Mouse (Mus musculus): ENCODE data around the gene Cnot3. TPM values are rescaled to one million over a fixed set of nuclear protein-coding genes. Genes with fewer than 3 reads are reported as not detected.
"Not testable (repeated sequence)": the region's sequence is repeated elsewhere in the genome, so short reads cannot be mapped to it uniquely, and the experiment has no call there.

Cnot3 gene
- polyA plus RNA-seq, 2 experiments: 63.8 to 108 TPM

GRCm38 (mm10) chr7:3698471-3698870 lies 53.4 kb downstream of the Cnot3 start:
- no peak for DNase-seq (ENCODE audit: low spot score)
- no peak overlapping the region for H3K9ac ChIP-seq (ENCODE audit: low read depth, low read length, severe bottlenecking)
- H3K36me3 ChIP-seq (ENCODE audit: control insufficient read depth, insufficient read depth, low read length): peaks cover 49% of the 10 kb centered on the region
- H3K27me3 ChIP-seq (ENCODE audit: control insufficient read depth, insufficient read depth, low read length): no peaks in the 10 kb centered on the region
- no peak overlapping the region for H3K4me2 ChIP-seq (replicated peaks; ENCODE audit: low read depth, low read length, severe bottlenecking)
- H3K9me3 ChIP-seq (ENCODE audit: control insufficient read depth, low read length): no peaks in the 10 kb centered on the region
- H3K4me3 ChIP-seq (replicated peaks; ENCODE audit: low read length): no peak overlapping the region
- WGBS: 93% methylated on average over 6 of the region's 6 CpGs
- peaks cover 7% of the 10 kb centered on the region for H3K4me1 ChIP-seq (ENCODE audit: control insufficient read depth, insufficient read depth, low read length)
- TF ChIP-seq POLR2A (IDR thresholded peaks at IDR 0.05; ENCODE audit: borderline replicate concordance, extremely low read depth, insufficient read depth, insufficient read length): no peak
- H3K27ac ChIP-seq (replicated peaks; ENCODE audit: low read depth, low read length): no peak overlapping the region
- no peak for ATAC-seq (ENCODE audit: low FRiP score, low read depth)

- TF ChIP-seq POLR2A (IDR thresholded peaks at IDR 0.05; ENCODE audit: borderline replicate concordance, extremely low read depth, insufficient read depth, insufficient read length): no peak
- Histone ChIP-seq H3K4me2 (replicated peaks; ENCODE audit: low read depth, low read length, severe bottlenecking) (peak overlapping the region; percentile 87), H3K4me3 (replicated peaks; ENCODE audit: low read length) (peak overlapping the region; percentile 74), H3K27ac (replicated peaks; ENCODE audit: low read depth, low read length) (peak overlapping the region; percentile 71; the same call in 1 of the 2 replicates), H3K9me3 (ENCODE audit: control insufficient read depth, low read length) (no peaks in the 10 kb centered on the region), H3K36me3 (ENCODE audit: control insufficient read depth, insufficient read depth, low read length) (peaks cover 64% of the 10 kb centered on the region), H3K27me3 (ENCODE audit: control insufficient read depth, insufficient read depth, low read length) (no peaks in the 10 kb centered on the region), H3K9ac (ENCODE audit: low read depth, low read length, severe bottlenecking) (peak overlapping the region; percentile 92), H3K4me1 (ENCODE audit: control insufficient read depth, insufficient read depth, low read length) (peaks cover 3% of the 10 kb centered on the region; the same call in 1 of the 2 replicates)
- DNase-seq (ENCODE audit: low spot score): no peak
- ATAC-seq (ENCODE audit: low FRiP score, low read depth): peak; percentile 5; the same call in 1 of the 2 replicates
- WGBS: 21% methylated on average over 6 of the region's 6 CpGs
These were observed 58.2 kb downstream of the Cnot3 start for GRCm38 (mm10) chr7:3703148-3703878.

- peaks cover 3% of the 10 kb centered on the region; the same call in 1 of the 2 replicates for H3K4me1 ChIP-seq (ENCODE audit: control insufficient read depth, insufficient read depth, low read length)
- DNase-seq (ENCODE audit: low spot score) (peak; percentile 99), ATAC-seq (ENCODE audit: low FRiP score, low read depth) (peak; percentile 95)
- peak within 1 kb of the TSS; percentile 92 for H3K9ac ChIP-seq (ENCODE audit: low read depth, low read length, severe bottlenecking)
- peak; percentile 99; the same call in 1 of the 2 replicates for TF ChIP-seq POLR2A (IDR thresholded peaks at IDR 0.05; ENCODE audit: borderline replicate concordance, extremely low read depth, insufficient read depth, insufficient read length)
- H3K9me3 ChIP-seq (ENCODE audit: control insufficient read depth, low read length): no peaks in the 10 kb centered on the region
- H3K4me3 ChIP-seq (replicated peaks; ENCODE audit: low read length): peak within 1 kb of the TSS; percentile 74
- peaks cover 57% of the 10 kb centered on the region for H3K36me3 ChIP-seq (ENCODE audit: control insufficient read depth, insufficient read depth, low read length)
- 2% methylated on average over 42 of the region's 42 CpGs for WGBS
- peak within 1 kb of the TSS; percentile 87 for H3K4me2 ChIP-seq (replicated peaks; ENCODE audit: low read depth, low read length, severe bottlenecking)
- no peaks in the 10 kb centered on the region for H3K27me3 ChIP-seq (ENCODE audit: control insufficient read depth, insufficient read depth, low read length)
- peak within 1 kb of the TSS; percentile 95 for H3K27ac ChIP-seq (replicated peaks; ENCODE audit: low read depth, low read length)
These were observed 58.9 kb downstream of the Cnot3 start, which contains the start of gene Rps9 for GRCm38 (mm10) chr7:3703879-3704441. Rps9 (plus strand) TSS chr7:3703993.

GRCm38 (mm10) chr7:3704475-3704874 lies 59.4 kb downstream of the Cnot3 start:
- Histone ChIP-seq H3K27me3 (ENCODE audit: control insufficient read depth, insufficient read depth, low read length) (no peaks in the 10 kb centered on the region), H3K36me3 (ENCODE audit: control insufficient read depth, insufficient read depth, low read length) (peaks cover 52% of the 10 kb centered on the region), H3K4me3 (replicated peaks; ENCODE audit: low read length) (peak overlapping the region; percentile 74), H3K9ac (ENCODE audit: low read depth, low read length, severe bottlenecking) (peak overlapping the region; percentile 92), H3K4me1 (ENCODE audit: control insufficient read depth, insufficient read depth, low read length) (peaks cover 3% of the 10 kb centered on the region; the same call in 1 of the 2 replicates), H3K27ac (replicated peaks; ENCODE audit: low read depth, low read length) (peak overlapping the region; percentile 95), H3K9me3 (ENCODE audit: control insufficient read depth, low read length) (no peaks in the 10 kb centered on the region), H3K4me2 (replicated peaks; ENCODE audit: low read depth, low read length, severe bottlenecking) (peak overlapping the region; percentile 87)
- DNase-seq (ENCODE audit: low spot score) (no peak), ATAC-seq (ENCODE audit: low FRiP score, low read depth) (peak; percentile 3; the same call in 1 of the 2 replicates)
- TF ChIP-seq POLR2A (IDR thresholded peaks at IDR 0.05; ENCODE audit: borderline replicate concordance, extremely low read depth, insufficient read depth, insufficient read length): no peak
- under 1% methylated on average over 20 of the region's 20 CpGs for WGBS

GRCm38 (mm10) chr7:3705461-3705860 lies 60.4 kb downstream of the Cnot3 start:
- H3K4me1 ChIP-seq (ENCODE audit: control insufficient read depth, insufficient read depth, low read length); DNase-seq (ENCODE audit: low spot score); H3K9me3 ChIP-seq (ENCODE audit: control insufficient read depth, low read length); H3K27me3 ChIP-seq (ENCODE audit: control insufficient read depth, insufficient read depth, low read length); ATAC-seq (ENCODE audit: low FRiP score, low read depth): not testable (repeated sequence)
- peak overlapping the region; percentile 87 for H3K4me2 ChIP-seq (replicated peaks; ENCODE audit: low read depth, low read length, severe bottlenecking)
- H3K9ac ChIP-seq (ENCODE audit: low read depth, low read length, severe bottlenecking): peak overlapping the region; percentile 92
- peak overlapping the region; percentile 95; the same call in 1 of the 2 replicates for H3K27ac ChIP-seq (replicated peaks; ENCODE audit: low read depth, low read length)
- 3% methylated on average over 5 of the region's 7 CpGs for WGBS
- H3K36me3 ChIP-seq (ENCODE audit: control insufficient read depth, insufficient read depth, low read length): peaks cover 44% of the 10 kb centered on the region
- H3K4me3 ChIP-seq (replicated peaks; ENCODE audit: low read length): peak overlapping the region; percentile 74
